Mouse (Mus musculus) forebrain, embryonic 11.5 days (tissue): ENCODE measurements around the gene Arid1a. TPM values are rescaled to one million over a fixed set of nuclear protein-coding genes. Genes with fewer than 3 reads are reported as not detected.

Experiments
- ATAC-seq: fragments of 200-750 bp; cut with Nextera tagmentation; replicated peaks from 2 replicates; pipeline ENCODE4 v1.8.0; 2017; ENCODE audit warnings: moderate TSS enrichment; ENCODE audit not compliant: low FRiP score
- DNase-seq: peaks from one replicate; pipeline ENCODE4 v3.0.0-alpha.2; 2017; ENCODE audit warnings: low spot score
- H3K27ac ChIP-seq: fragments of 300-500 bp; sonication (generic); 2 replicates; pipeline ENCODE4 v1.5.1; 2014; ENCODE audit warnings: low read depth, low read length
- H3K27me3 ChIP-seq: fragments of 300-500 bp; sonication (generic); 2 replicates; pipeline ENCODE4 v1.6.1; 2014; ENCODE audit warnings: mild to moderate bottlenecking, low read length, mixed read lengths; ENCODE audit not compliant: control insufficient read depth, insufficient read depth
- H3K36me3 ChIP-seq: fragments of 300-500 bp; sonication (generic); 2 replicates; pipeline ENCODE4 v1.6.1; 2014; ENCODE audit warnings: mild to moderate bottlenecking, low read length, moderate library complexity, mixed read lengths; ENCODE audit not compliant: control insufficient read depth, insufficient read depth
- H3K4me1 ChIP-seq: fragments of 300-500 bp; sonication (generic); replicated peaks from 2 replicates; pipeline ENCODE4 v1.6.1; 2014; ENCODE audit warnings: low read length, mixed read lengths; ENCODE audit not compliant: control insufficient read depth, insufficient read depth
- H3K4me2 ChIP-seq: fragments of 300-500 bp; sonication (generic); 2 replicates; pipeline ENCODE4 v1.6.1; 2014; ENCODE audit warnings: low read depth, mild to moderate bottlenecking, low read length, moderate library complexity, mixed read lengths; ENCODE audit not compliant: severe bottlenecking
- H3K4me3 ChIP-seq: fragments of 300-500 bp; sonication (generic); 2 replicates; pipeline ENCODE4 v1.5.1; 2014; ENCODE audit warnings: low read depth, low read length
- H3K9ac ChIP-seq: fragments of 300-500 bp; sonication (generic); 2 replicates; pipeline ENCODE4 v1.6.1; 2014; ENCODE audit warnings: low read length
- H3K9me3 ChIP-seq: fragments of 300-500 bp; sonication (generic); 2 replicates; pipeline ENCODE4 v1.6.1; 2016; ENCODE audit warnings: low read length, mixed read lengths; ENCODE audit not compliant: control insufficient read depth
- WGBS: fragments of 180-500 bp; shearing (Covaris S2); extraction: QIAGEN DNeasy Blood & Tissue Kit; methylation state at CpG from one replicate; pipeline ENCODE4 v1.1.7; 2014; 5-methylcytosine and 5-hydroxymethylcytosine counted together
- polyA plus RNA-seq: library from polyadenylated mRNA; unstranded; fragments of >200 nt; fragmentation: Nextera tagmentation; extraction: Ambion mirVana; gene quantifications from 2 replicates; pipeline ENCODE4 v1.2.1, GENCODE M21; 2014

Gene Arid1a
- polyA plus RNA-seq, 1 experiment from 2014 or later, result 56.6 TPM

- 74% methylated on average over 8 of the region's 8 CpGs for WGBS
- DNase-seq (no peak), ATAC-seq (no peak)
- H3K9ac ChIP-seq, result no peak overlapping the region; the same call in 1 of the 2 replicates
- peaks cover 20% of the 10 kb centered on the region for H3K4me1 ChIP-seq
- H3K4me2 ChIP-seq, result 0 out of 2 replicates have a peak overlapping the region, but pooled peaks have one; percentile 8
- H3K27me3 ChIP-seq, result no peaks in the 10 kb centered on the region
- H3K27ac ChIP-seq, result 0 out of 2 replicates have a peak overlapping the region, but pooled peaks have one; percentile 6
- no peaks in the 10 kb centered on the region for H3K9me3 ChIP-seq
- no peaks in the 10 kb centered on the region for H3K36me3 ChIP-seq
- H3K4me3 ChIP-seq, result no peak overlapping the region
These were observed 82.3 kb downstream of the Arid1a start for GRCm38 (mm10) chr4:133674331-133674695.

- Histone ChIP-seq H3K4me2 (peak overlapping the region; percentile 76; the same call in 1 of the 2 replicates), H3K36me3 (no peaks in the 10 kb centered on the region), H3K9me3 (no peaks in the 10 kb centered on the region), H3K4me3 (no peak overlapping the region; the same call in 1 of the 2 replicates), H3K4me1 (peaks cover 20% of the 10 kb centered on the region), H3K27me3 (no peaks in the 10 kb centered on the region), H3K27ac (peak overlapping the region; percentile 98; the same call in 1 of the 2 replicates), H3K9ac (no peak overlapping the region; the same call in 1 of the 2 replicates)
- ATAC-seq, result no peak
- WGBS, result 57% methylated on average over 10 of the region's 10 CpGs
- DNase-seq, result no peak
These were observed 82.8 kb downstream of the Arid1a start for GRCm38 (mm10) chr4:133673666-133674330.

- peaks cover 20% of the 10 kb centered on the region for H3K4me1 ChIP-seq
- H3K9me3 ChIP-seq, result no peaks in the 10 kb centered on the region
- peak overlapping the region; percentile 71 for H3K4me3 ChIP-seq
- ATAC-seq (no peak; the same call in 1 of the 2 replicates), DNase-seq (no peak)
- peak overlapping the region; percentile 98 for H3K27ac ChIP-seq
- H3K27me3 ChIP-seq, result no peaks in the 10 kb centered on the region
- H3K36me3 ChIP-seq, result no peaks in the 10 kb centered on the region
- peak overlapping the region; percentile 76 for H3K4me2 ChIP-seq
- peak overlapping the region; percentile 74 for H3K9ac ChIP-seq
- WGBS, result 5% methylated on average over 24 of the region's 24 CpGs
These were observed 83.5 kb downstream of the Arid1a start for GRCm38 (mm10) chr4:133672845-133673647.

DNA sequence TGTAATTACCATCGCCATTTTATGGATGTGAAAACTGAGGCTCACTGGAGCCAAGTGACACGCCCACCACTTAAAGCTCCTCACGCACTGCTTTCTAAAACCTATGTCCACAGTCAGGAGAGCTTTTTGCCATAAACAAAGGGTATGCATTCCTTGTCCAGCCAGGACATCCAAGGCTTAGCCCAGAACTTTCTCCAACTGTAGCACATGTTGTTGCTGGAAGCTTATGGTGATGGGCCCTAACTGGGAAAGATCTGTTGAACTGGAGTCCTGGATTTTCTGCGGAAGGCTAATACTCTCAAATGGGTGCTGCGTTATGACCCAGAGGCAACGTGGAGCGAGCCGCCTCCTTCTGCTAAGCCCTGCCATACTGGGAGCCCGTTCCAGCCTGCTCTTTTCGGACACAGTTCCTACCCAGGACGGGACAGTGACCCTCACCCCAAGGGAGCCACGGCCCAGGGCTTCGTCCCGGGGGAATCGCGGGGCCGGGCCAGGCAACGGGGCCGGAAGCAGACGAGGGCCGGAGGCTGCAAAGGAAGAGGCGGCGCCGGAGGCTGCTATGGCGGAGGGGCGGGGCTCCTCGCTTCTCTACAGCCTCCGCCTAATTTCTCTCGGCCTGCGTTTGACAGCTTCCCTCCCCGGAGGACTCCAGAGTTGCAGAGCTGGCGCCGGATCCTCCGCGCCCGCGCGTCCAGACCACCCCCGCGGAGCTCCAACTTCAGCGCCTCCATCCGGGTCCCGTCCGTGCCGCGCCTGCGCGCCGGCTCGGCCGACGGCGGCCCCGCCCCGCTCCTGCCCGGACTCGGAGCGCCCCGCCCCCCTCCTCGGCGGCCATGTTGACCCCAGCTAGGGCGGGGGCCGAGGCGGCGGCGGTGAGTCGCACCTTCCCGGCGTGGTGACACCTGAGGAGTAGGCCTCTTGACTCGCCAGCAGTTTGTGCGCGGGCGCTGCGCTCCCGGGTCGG lies 84.4 kb downstream of the Arid1a start, which contains the start of gene Pigv:
Gene Pigv (minus strand): TSS at position 767 of the 964 bp plus-strand sequence.
- Histone ChIP-seq H3K27me3 (no peaks in the 10 kb centered on the region), H3K36me3 (no peaks in the 10 kb centered on the region), H3K4me1 (peaks cover 20% of the 10 kb centered on the region), H3K27ac (peak within 1 kb of the TSS; percentile 98), H3K4me2 (peak within 1 kb of the TSS; percentile 76), H3K9ac (peak within 1 kb of the TSS; percentile 74), H3K4me3 (peak within 1 kb of the TSS; percentile 71), H3K9me3 (no peaks in the 10 kb centered on the region)
- WGBS, result under 1% methylated on average over 76 of the region's 76 CpGs
- DNase-seq (peak; percentile 97), ATAC-seq (peak; percentile 84)

DNA sequence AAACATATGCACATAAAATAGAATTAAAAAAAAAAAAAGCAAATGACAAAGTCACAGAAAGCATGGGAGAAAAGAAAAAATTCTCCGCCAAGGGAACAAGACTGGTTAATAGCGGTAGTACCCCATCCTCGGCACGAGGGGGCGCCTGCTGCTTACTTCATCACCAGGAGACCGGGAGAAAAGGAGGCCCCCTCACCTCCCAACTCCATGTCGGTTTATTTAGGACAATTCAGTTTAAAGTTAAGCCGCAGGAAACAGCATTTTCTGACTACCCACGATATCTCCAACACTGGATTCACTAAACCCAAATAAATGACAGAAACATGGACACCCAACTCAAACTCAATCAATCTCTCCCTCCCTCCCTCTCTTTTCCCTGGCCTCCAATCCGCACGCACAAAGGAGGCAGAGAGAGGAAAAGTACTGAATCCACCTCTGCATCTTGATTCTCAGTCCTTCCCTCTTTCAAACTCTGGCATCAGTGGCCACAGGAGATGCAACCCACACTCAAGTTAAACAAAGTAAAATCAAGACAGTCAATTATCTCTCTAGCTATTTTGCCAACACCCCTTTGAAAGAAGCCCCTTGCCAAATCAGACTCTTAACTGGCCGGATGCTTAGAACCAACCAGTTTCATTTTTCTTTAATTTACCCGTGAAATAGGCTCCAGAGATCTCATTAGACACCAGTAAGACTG lies 85.2 kb downstream of the Arid1a start:
- H3K9me3 ChIP-seq, result no peaks in the 10 kb centered on the region
- no peaks in the 10 kb centered on the region for H3K36me3 ChIP-seq
- peak overlapping the region; percentile 71 for H3K4me3 ChIP-seq
- H3K4me1 ChIP-seq, result peaks cover 20% of the 10 kb centered on the region
- H3K27ac ChIP-seq, result peak overlapping the region; percentile 98
- no peak for ATAC-seq
- H3K27me3 ChIP-seq, result no peaks in the 10 kb centered on the region
- H3K9ac ChIP-seq, result peak overlapping the region; percentile 74
- peak; percentile 92 for DNase-seq
- peak overlapping the region; percentile 76 for H3K4me2 ChIP-seq
- WGBS, result 4% methylated on average over 13 of the region's 13 CpGs

DNA sequence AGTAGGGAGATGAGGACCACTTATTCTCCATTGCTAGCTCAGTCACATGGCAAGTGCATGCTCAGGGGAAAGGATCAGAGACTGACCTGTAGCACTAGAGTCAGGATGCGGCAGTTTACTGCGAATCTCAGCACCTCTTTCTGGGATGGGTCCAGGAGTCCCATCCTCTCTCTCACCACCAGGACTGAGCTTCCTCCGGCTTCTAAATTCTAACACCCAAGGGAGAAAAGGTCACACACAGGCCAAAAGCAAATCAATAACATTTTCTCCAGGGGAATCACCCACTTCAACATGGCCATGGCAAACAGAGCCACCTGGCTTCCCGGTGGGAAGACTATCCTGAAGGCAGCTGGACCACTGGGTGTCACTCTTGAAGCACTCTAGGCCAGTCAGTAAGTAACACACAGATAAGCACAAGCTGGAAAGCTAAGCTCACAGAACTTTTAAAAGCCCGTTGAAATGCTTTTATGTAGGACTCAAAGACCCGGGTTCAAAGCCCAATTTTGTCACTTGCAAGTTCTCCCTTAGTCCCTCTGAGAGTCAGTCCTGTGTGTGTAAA lies 86.8 kb downstream of the Arid1a start:
- H3K9me3 ChIP-seq, result no peaks in the 10 kb centered on the region
- peaks cover 15% of the 10 kb centered on the region for H3K4me1 ChIP-seq
- H3K9ac ChIP-seq, result no peak overlapping the region
- H3K4me3 ChIP-seq, result no peak overlapping the region
- 75% methylated on average over 6 of the region's 6 CpGs for WGBS
- DNase-seq (no peak), ATAC-seq (no peak)
- no peak overlapping the region for H3K27ac ChIP-seq
- H3K27me3 ChIP-seq, result no peaks in the 10 kb centered on the region
- no peak overlapping the region for H3K4me2 ChIP-seq
- no peaks in the 10 kb centered on the region for H3K36me3 ChIP-seq

GRCm38 (mm10) chr4:133668537-133668936 lies 88.0 kb downstream of the Arid1a start:
- 86% methylated on average over 3 of the region's 3 CpGs for WGBS
- Histone ChIP-seq H3K4me2 (no peak overlapping the region), H3K27ac (no peak overlapping the region), H3K9ac (no peak overlapping the region), H3K4me1 (peaks cover 7% of the 10 kb centered on the region; the same call in 1 of the 2 replicates), H3K4me3 (no peak overlapping the region), H3K36me3 (no peaks in the 10 kb centered on the region), H3K27me3 (no peaks in the 10 kb centered on the region), H3K9me3 (no peaks in the 10 kb centered on the region)
- DNase-seq, result no peak
- no peak for ATAC-seq
